Mouse (Mus musculus): ENCODE results near the gene Gal3st4.

- TF ChIP-seq CTCF (conservative IDR thresholded peaks at IDR 0.05; ENCODE audit: low read length) (no peak), NANOG (IDR thresholded peaks at IDR 0.05; ENCODE audit: borderline replicate concordance, low read length) (no peak)
Measured at GRCm38 (mm10) chr5:138268980-138269379, 3.7 kb downstream of the Gal3st4 start.

Measured in E14TG2a.4 (cell line).